Mouse (Mus musculus) lung, postnatal 0 days (tissue): ENCODE results near the gene Slc45a1. TPM values are rescaled to one million over a fixed set of nuclear protein-coding genes. Genes with fewer than 3 reads are reported as not detected.

Experiments used
- ATAC-seq: fragments of 200-750 bp; cut with Nextera tagmentation; 2 replicates; pipeline ENCODE4 v1.8.0; 2017; ENCODE audit warnings: moderate library complexity
- DNase-seq: peaks from one replicate; pipeline ENCODE4 v3.0.0-alpha.2; 2016; ENCODE audit warnings: low spot score
- H3K27ac ChIP-seq: fragments of 300-500 bp; sonication (generic); 2 replicates; pipeline ENCODE4 v1.5.1; 2014; ENCODE audit warnings: antibody characterized with exemption, mild to moderate bottlenecking, low read length, mixed read lengths
- H3K27me3 ChIP-seq: fragments of 300-500 bp; sonication (generic); replicated peaks from 2 replicates; pipeline ENCODE4 v1.6.1; 2014; ENCODE audit warnings: low read length, mixed read lengths; ENCODE audit not compliant: insufficient read depth
- H3K36me3 ChIP-seq: fragments of 300-500 bp; sonication (generic); 2 replicates; pipeline ENCODE4 v1.6.1; 2014; ENCODE audit warnings: low read length, mixed read lengths; ENCODE audit not compliant: insufficient read depth
- H3K4me1 ChIP-seq: fragments of 300-500 bp; sonication (generic); 2 replicates; pipeline ENCODE4 v1.6.1; 2014; ENCODE audit warnings: antibody characterized with exemption, low read depth, low read length, mixed read lengths; ENCODE audit not compliant: insufficient read depth
- H3K4me2 ChIP-seq: fragments of 300-500 bp; sonication (generic); replicated peaks from 2 replicates; pipeline ENCODE4 v1.6.1; 2014; ENCODE audit warnings: low read depth, mild to moderate bottlenecking, low read length, moderate library complexity, mixed read lengths
- H3K4me3 ChIP-seq: fragments of 300-500 bp; sonication (generic); 2 replicates; pipeline ENCODE4 v1.5.1; 2014; ENCODE audit warnings: low read depth, low read length
- H3K9ac ChIP-seq: fragments of 300-500 bp; sonication (generic); replicated peaks from 2 replicates; pipeline ENCODE4 v1.6.1; 2014; ENCODE audit warnings: low read depth, mild to moderate bottlenecking
- H3K9me3 ChIP-seq: fragments of 300-500 bp; sonication (generic); 2 replicates; pipeline ENCODE4 v1.6.1; 2016; ENCODE audit warnings: low read length, mixed read lengths
- CTCF ChIP-seq: IDR thresholded peaks from 2 replicates; pipeline ENCODE4 v1.5.1; 2016; ENCODE audit warnings: antibody characterized with exemption, mild to moderate bottlenecking
- EP300 ChIP-seq: IDR thresholded peaks from 2 replicates; pipeline ENCODE4 v1.6.1; 2016; ENCODE audit warnings: antibody characterized with exemption, mild to moderate bottlenecking, control low read depth
- WGBS: fragments of 180-500 bp; shearing (Covaris S2); extraction: QIAGEN DNeasy Blood & Tissue Kit; methylation state at CpG from one replicate; pipeline ENCODE4 v1.1.7; 2014; 5-methylcytosine and 5-hydroxymethylcytosine counted together
- polyA plus RNA-seq: library from polyadenylated mRNA; unstranded; fragments of >200 nt; fragmentation: Nextera tagmentation; extraction: Ambion mirVana; gene quantifications from 2 replicates; pipeline ENCODE4 v1.2.1, GENCODE M21; 2015

The Slc45a1 gene
- polyA plus RNA-seq, 1 experiment from 2014 or later = 0.04 TPM

DNA sequence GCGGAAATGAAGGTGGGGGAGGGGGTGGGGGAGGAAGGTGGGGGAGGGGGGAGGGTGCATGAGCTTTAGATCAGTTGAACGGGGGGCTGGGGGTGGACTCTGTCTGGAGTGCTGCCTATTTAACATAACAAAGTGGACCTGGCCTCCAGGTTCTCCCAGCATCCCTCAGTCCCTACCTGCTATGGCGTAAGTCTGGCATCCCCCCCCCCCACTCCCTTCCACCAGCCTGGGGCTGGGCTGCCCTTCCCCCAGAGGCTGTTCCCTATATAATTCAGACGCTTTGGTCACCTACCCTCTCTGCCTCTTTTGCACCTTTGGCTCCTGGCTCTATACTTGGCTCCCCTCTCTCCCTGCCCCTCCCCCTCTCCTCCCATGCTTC is 25.9 kb upstream of the Slc45a1 start:
- Histone ChIP-seq H3K27me3 (no peaks in the 10 kb centered on the region), H3K9me3 (no peaks in the 10 kb centered on the region), H3K4me3 (no peak overlapping the region), H3K4me1 (no peaks in the 10 kb centered on the region), H3K27ac (no peak overlapping the region), H3K36me3 (no peaks in the 10 kb centered on the region), H3K4me2 (no peak overlapping the region), H3K9ac (no peak overlapping the region)
- ATAC-seq = no peak
- DNase-seq = no peak
- TF ChIP-seq CTCF (no peak), EP300 (no peak)
- 6% methylated on average over 2 of the region's 4 CpGs for WGBS

DNA sequence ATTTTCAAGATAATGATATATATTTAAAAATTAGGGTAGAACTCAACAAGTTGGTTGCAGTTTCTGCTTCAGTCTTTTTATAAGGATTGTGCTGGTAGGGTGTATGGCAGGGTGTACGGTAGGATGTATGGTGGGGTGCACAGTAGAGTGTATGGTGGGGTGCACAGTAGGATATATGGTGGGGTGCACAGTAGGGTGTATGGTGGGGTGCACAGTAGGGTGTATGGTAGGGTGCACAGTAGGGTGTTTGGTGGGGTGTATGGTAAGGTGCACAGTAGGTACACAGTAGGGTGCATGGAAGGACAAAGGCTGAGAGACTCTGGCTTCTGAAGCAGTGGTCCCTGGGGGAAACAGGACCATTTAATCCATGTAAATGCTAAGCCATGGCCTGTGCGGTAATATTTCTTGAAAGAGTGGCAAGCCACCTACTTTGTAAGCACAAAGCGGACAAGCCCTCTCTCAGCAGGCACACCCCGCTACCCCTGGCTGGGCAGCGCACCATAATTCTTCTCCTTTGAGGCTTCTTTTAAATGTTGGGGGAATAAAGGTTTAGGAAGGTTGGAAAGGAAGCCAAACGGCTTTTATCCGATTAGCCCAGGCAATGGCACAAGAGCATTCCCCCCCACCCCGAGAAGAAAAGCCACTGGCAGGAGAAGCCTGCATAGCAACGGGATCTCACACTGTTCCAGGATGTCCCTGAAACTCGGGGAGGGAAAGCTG is 25.3 kb upstream of the Slc45a1 start:
- no peaks in the 10 kb centered on the region for H3K4me1 ChIP-seq
- no peaks in the 10 kb centered on the region for H3K27me3 ChIP-seq
- no peak overlapping the region for H3K9ac ChIP-seq
- H3K9me3 ChIP-seq = no peaks in the 10 kb centered on the region
- DNase-seq = no peak
- ATAC-seq = no peak
- TF ChIP-seq EP300 (no peak), CTCF (no peak)
- no peaks in the 10 kb centered on the region for H3K36me3 ChIP-seq
- no peak overlapping the region for H3K4me3 ChIP-seq
- no peak overlapping the region for H3K27ac ChIP-seq
- 38% methylated on average over 9 of the region's 10 CpGs for WGBS
- no peak overlapping the region for H3K4me2 ChIP-seq

DNA sequence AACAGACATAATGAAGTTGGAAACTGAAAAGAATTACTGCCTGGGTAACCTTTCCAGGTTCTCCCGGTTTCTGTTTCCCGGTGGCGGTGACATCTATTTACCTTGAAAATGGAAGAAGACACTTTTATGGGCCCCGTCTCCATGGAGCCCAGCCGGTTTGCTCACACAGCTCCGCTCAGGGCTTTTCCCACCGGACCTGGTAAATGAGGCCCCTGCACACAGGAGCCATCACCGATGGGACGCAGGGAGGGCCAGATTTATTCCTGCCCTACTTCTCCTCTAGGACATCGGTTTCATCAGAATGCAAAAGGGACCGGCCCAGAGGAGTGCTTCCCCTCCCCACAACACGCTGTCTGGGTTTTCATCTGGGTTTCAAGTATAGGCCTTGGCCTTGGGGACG is 24.1 kb upstream of the Slc45a1 start:
- Histone ChIP-seq H3K36me3 (no peaks in the 10 kb centered on the region), H3K4me2 (no peak overlapping the region), H3K9me3 (no peaks in the 10 kb centered on the region), H3K9ac (no peak overlapping the region), H3K27ac (no peak overlapping the region), H3K4me3 (no peak overlapping the region), H3K27me3 (no peaks in the 10 kb centered on the region), H3K4me1 (no peaks in the 10 kb centered on the region)
- TF ChIP-seq EP300 (no peak), CTCF (no peak)
- ATAC-seq (no peak), DNase-seq (no peak)
- WGBS = 87% methylated on average over 13 of the region's 13 CpGs

DNA sequence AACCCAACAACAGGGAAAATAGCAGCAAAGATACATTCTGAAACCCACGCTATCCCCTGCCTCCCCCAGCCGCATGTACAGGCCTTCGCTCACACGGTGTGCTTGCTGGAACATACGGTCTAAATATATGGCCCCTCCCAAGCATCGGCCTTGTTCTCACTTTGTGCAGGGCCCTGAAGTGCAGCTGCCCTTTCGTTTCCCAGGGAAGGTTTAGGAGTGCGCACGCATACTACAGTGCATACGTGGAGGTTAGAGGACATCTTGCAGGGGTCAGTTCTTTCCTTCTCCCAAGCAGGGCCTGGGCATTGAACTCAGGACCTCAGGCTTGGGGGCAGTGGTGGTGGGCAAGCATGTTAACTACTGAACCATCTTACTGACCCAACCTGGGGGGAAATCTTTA is 23.3 kb upstream of the Slc45a1 start:
- H3K9ac ChIP-seq = no peak overlapping the region
- H3K4me3 ChIP-seq = no peak overlapping the region
- H3K4me1 ChIP-seq = no peaks in the 10 kb centered on the region
- H3K27me3 ChIP-seq = no peaks in the 10 kb centered on the region
- H3K27ac ChIP-seq = no peak overlapping the region
- TF ChIP-seq CTCF = no peak
- no peak for TF ChIP-seq EP300
- no peaks in the 10 kb centered on the region for H3K9me3 ChIP-seq
- no peak for ATAC-seq
- H3K4me2 ChIP-seq = no peak overlapping the region
- no peak for DNase-seq
- no peaks in the 10 kb centered on the region for H3K36me3 ChIP-seq
- WGBS = 93% methylated on average over 10 of the region's 10 CpGs

DNA sequence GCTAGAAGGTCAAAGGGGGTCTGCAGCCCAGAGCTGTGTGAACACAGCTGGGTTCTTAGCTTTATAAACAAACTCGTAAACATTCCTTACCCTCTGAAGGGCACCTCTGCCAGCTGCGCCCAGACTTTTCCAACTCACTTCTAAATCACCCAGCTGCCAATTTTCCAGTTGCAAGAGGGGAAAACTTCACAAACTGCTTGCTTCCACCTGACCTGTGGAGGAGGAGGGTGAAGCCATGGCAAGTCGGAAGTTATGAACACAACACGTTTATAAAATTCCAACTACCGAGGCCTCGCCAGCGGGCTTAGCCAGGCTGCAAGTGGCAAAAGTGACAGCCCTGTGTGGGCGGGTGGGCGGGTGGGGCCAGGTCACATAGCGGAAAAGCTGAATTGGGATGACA is 13.8 kb upstream of the Slc45a1 start:
- Histone ChIP-seq H3K27me3 (no peaks in the 10 kb centered on the region), H3K4me2 (no peak overlapping the region), H3K9ac (no peak overlapping the region), H3K4me3 (no peak overlapping the region), H3K27ac (no peak overlapping the region), H3K9me3 (no peaks in the 10 kb centered on the region), H3K4me1 (peaks cover 7% of the 10 kb centered on the region; the same call in 1 of the 2 replicates), H3K36me3 (no peaks in the 10 kb centered on the region)
- WGBS = 63% methylated on average over 10 of the region's 10 CpGs
- TF ChIP-seq EP300 (no peak), CTCF (no peak)
- DNase-seq (no peak), ATAC-seq (no peak)

DNA sequence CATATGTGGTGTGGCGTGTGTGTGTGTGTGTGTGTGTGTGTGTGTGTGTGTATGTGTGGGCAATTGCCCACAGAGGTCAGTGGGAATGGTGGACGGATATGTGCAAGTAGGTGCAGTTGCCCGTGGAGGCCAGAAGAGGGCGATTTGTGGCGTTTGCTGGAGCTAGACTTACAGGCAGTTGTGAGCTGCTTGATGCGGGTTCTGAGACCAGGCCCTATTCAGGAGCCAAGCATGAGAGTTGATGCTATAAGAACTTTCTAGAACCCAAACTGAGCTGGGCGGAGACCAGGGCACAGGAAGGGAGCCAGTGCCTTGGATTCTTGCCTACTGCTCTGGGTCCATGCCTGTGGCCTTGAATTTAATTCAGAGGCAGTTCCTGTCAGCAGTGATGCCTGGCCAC is 12.8 kb upstream of the Slc45a1 start:
- Histone ChIP-seq H3K4me1 (peaks cover 7% of the 10 kb centered on the region; the same call in 1 of the 2 replicates), H3K36me3 (no peaks in the 10 kb centered on the region), H3K4me3 (no peak overlapping the region), H3K27me3 (no peaks in the 10 kb centered on the region), H3K9ac (no peak overlapping the region), H3K4me2 (no peak overlapping the region), H3K9me3 (no peaks in the 10 kb centered on the region), H3K27ac (no peak overlapping the region)
- no peak for DNase-seq
- WGBS = 80% methylated on average over 7 of the region's 7 CpGs
- no peak for TF ChIP-seq EP300
- peak; percentile 56 for TF ChIP-seq CTCF
- ATAC-seq = no peak
